Mouse (Mus musculus) midbrain, embryonic 14.5 days (tissue): ENCODE measurements around the gene Gm20388. TPM values are rescaled to one million over a fixed set of nuclear protein-coding genes. Genes with fewer than 3 reads are reported as not detected.
A peak's percentile ranks its signal among the peaks of the same experiment; 100 is the strongest.

Experiments used
- ATAC-seq: fragments of 200-750 bp; cut with Nextera tagmentation; 2 replicates; pipeline ENCODE4 v1.8.0; 2017; ENCODE audit warnings: moderate number of reproducible peaks, moderate library complexity; ENCODE audit not compliant: low FRiP score, low TSS enrichment
- DNase-seq: peaks from one replicate; pipeline ENCODE4 v3.0.0-alpha.2; 2015
- H3K27ac ChIP-seq: fragments of 300-500 bp; sonication (generic); replicated peaks from 2 replicates; pipeline ENCODE4 v1.5.1; 2014; ENCODE audit warnings: mild to moderate bottlenecking, low read depth, low read length, moderate library complexity
- H3K27me3 ChIP-seq: fragments of 300-500 bp; sonication (generic); 2 replicates; pipeline ENCODE4 v1.6.1; 2014; ENCODE audit warnings: low read length, control low read depth, mixed read lengths; ENCODE audit not compliant: control insufficient read depth, insufficient read depth
- H3K36me3 ChIP-seq: fragments of 300-500 bp; sonication (generic); 2 replicates; pipeline ENCODE4 v1.6.1; 2014; ENCODE audit warnings: low read length, control low read depth; ENCODE audit not compliant: control insufficient read depth, insufficient read depth
- H3K4me1 ChIP-seq: fragments of 300-500 bp; sonication (generic); 2 replicates; pipeline ENCODE4 v1.6.1; 2014; ENCODE audit warnings: mild to moderate bottlenecking, antibody characterized with exemption, low read length, control low read depth; ENCODE audit not compliant: control insufficient read depth, insufficient read depth
- H3K4me2 ChIP-seq: fragments of 300-500 bp; sonication (generic); 2 replicates; pipeline ENCODE4 v1.6.1; 2014; ENCODE audit warnings: mild to moderate bottlenecking, low read length, moderate library complexity
- H3K4me3 ChIP-seq: fragments of 300-500 bp; sonication (generic); replicated peaks from 2 replicates; pipeline ENCODE4 v1.5.1; 2014; ENCODE audit warnings: low read depth, low read length
- H3K9ac ChIP-seq: fragments of 300-500 bp; sonication (generic); replicated peaks from 2 replicates; pipeline ENCODE4 v1.6.1; 2014; ENCODE audit warnings: mild to moderate bottlenecking, low read length, moderate library complexity
- H3K9me3 ChIP-seq: fragments of 300-500 bp; sonication (generic); 2 replicates; pipeline ENCODE4 v1.6.1; 2016; ENCODE audit warnings: low read length, control low read depth, mixed read lengths; ENCODE audit not compliant: control insufficient read depth
- WGBS: fragments of 180-500 bp; shearing (Covaris S2); extraction: QIAGEN DNeasy Blood & Tissue Kit; methylation state at CpG from one replicate; pipeline ENCODE4 v1.1.7; 2014; 5-methylcytosine and 5-hydroxymethylcytosine counted together
- polyA plus RNA-seq: library from polyadenylated mRNA; unstranded; fragments of >200 nt; fragmentation: Nextera tagmentation; extraction: Ambion mirVana; gene quantifications from 2 replicates; pipeline ENCODE4 v1.2.1, GENCODE M21; 2014

The Gm20388 gene
- polyA plus RNA-seq, 1 experiment from 2014 or later = 4.1 TPM

DNA sequence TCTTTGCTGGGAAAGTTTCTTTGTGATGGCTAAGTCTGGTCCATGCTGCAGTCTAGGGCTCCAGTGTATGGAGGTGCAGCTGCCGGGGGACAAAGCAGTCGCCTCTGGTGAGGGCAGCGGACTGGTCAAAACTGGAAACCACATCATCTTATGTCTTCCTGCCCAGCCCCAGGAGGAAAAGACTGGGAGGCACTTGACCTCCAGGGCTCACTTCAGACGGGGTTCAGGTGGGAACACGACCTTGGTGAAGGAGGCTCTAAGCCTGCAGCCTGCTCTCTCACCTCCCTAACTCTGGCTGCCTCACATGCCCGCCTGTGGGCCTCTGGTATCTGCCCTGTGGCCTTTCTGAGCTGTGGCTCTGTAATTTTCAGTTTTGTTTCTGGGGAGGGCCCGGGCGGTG, 623.4 kb downstream of the Gm20388 start:
- ATAC-seq (no peak), DNase-seq (no peak)
- Histone ChIP-seq H3K36me3 (no peaks in the 10 kb centered on the region), H3K9me3 (no peaks in the 10 kb centered on the region), H3K4me2 (peak overlapping the region; percentile 12), H3K4me3 (no peak overlapping the region), H3K27ac (peak overlapping the region; percentile 46), H3K27me3 (no peaks in the 10 kb centered on the region), H3K4me1 (peaks cover 77% of the 10 kb centered on the region), H3K9ac (peak overlapping the region; percentile 34; the same call in 1 of the 2 replicates)
- 29% methylated on average over 8 of the region's 8 CpGs for WGBS

DNA sequence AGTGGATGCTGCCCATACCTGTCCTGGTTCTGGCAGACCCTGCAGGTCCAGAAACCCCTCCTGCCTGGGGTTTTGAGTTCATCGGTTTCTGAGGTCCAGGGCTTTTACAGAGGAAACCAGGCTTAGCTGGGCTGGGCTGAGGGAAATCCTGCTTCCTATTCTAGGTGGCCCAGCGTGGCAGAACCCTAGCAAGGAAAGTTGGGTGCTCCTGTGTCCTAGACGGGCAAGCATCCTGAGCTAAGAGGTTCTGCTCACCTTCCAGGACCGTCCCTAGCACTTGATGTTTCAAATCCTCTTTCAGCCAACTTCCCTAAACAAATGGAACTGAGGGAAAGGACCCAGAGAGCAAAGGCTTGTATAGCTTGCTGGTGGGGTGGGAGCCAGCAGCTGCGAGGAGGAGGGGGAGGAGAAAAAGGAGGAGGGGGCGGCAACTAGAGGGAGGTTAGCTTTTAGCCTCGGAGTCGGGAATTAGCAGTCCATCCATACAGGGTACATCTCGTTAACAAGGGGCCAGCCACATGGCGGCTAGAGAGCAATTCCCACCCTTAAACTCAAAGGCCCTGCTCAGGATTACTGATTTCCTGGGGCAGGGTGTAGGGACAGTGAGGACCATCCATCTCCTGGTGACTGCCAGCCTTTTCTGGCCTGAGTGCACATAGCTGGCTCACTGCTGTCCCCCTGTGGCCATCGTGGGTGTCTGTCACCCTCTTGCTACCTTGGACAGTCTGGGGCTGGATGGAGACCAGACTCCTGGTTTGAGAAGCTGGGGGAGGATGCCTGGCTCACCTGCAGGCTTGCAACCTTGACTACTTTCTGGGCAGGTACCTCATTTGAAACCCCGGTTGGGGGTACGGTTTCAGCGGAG, 624.1 kb downstream of the Gm20388 start:
- Histone ChIP-seq H3K4me2 (peak overlapping the region; percentile 97), H3K9ac (peak overlapping the region; percentile 80; the same call in 1 of the 2 replicates), H3K27ac (peak overlapping the region; percentile 46), H3K4me3 (peak overlapping the region; percentile 56; the same call in 1 of the 2 replicates), H3K27me3 (no peaks in the 10 kb centered on the region), H3K36me3 (no peaks in the 10 kb centered on the region), H3K4me1 (peaks cover 81% of the 10 kb centered on the region), H3K9me3 (no peaks in the 10 kb centered on the region)
- peak; percentile 42; the same call in 1 of the 2 replicates for ATAC-seq
- peak; percentile 91 for DNase-seq
- WGBS = 5% methylated on average over 14 of the region's 14 CpGs

DNA sequence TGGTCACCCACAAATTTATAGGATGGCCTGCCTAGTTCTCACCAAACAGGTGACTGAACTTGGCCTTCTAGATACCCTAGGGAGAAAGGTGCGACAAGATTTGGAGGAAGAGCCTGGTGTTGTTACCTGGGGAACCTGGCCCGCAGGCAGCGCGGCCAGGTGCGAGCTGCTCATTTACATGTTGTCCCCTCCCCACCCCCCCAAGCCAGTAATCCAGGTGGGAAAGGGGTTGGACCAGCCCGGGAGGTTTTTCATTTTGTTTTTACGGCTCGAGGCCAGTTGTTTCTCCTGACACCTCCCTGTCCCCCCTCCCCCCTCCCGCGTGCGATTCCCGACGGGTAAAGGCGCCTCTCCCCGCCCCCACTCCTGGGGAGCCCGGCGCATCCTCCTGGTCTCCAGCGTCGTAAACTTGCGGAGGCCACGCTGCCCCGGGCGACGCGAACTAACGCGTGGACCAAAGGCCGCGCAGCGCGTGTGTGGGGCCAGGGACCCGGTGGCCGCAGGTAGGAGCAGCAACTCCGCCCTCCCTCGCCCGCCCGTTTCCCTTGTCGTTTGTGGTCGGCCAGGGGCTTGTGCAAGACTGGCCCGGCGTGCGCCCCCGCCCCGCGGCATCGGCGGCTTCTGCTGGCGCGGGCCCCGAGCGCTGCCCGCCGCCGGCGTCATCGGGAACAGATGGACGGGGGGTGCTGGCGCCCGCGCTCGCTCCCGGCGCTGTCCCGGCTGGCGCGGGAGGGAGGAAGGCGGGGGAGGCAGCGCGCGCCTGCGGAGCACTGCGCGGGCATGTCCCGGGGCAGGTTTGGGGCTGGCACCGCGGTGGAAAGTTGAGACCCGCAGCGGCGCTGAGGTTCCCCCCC, 625.0 kb downstream of the Gm20388 start:
- peak overlapping the region; percentile 80 for H3K9ac ChIP-seq
- peak; percentile 84 for DNase-seq
- peak overlapping the region; percentile 97 for H3K4me2 ChIP-seq
- WGBS = under 1% methylated on average over 74 of the region's 79 CpGs
- ATAC-seq = no peak
- H3K9me3 ChIP-seq = no peaks in the 10 kb centered on the region
- H3K27ac ChIP-seq = peak overlapping the region; percentile 99
- peaks cover 91% of the 10 kb centered on the region for H3K4me1 ChIP-seq
- H3K4me3 ChIP-seq = peak overlapping the region; percentile 56
- no peaks in the 10 kb centered on the region for H3K27me3 ChIP-seq
- no peaks in the 10 kb centered on the region for H3K36me3 ChIP-seq

DNA sequence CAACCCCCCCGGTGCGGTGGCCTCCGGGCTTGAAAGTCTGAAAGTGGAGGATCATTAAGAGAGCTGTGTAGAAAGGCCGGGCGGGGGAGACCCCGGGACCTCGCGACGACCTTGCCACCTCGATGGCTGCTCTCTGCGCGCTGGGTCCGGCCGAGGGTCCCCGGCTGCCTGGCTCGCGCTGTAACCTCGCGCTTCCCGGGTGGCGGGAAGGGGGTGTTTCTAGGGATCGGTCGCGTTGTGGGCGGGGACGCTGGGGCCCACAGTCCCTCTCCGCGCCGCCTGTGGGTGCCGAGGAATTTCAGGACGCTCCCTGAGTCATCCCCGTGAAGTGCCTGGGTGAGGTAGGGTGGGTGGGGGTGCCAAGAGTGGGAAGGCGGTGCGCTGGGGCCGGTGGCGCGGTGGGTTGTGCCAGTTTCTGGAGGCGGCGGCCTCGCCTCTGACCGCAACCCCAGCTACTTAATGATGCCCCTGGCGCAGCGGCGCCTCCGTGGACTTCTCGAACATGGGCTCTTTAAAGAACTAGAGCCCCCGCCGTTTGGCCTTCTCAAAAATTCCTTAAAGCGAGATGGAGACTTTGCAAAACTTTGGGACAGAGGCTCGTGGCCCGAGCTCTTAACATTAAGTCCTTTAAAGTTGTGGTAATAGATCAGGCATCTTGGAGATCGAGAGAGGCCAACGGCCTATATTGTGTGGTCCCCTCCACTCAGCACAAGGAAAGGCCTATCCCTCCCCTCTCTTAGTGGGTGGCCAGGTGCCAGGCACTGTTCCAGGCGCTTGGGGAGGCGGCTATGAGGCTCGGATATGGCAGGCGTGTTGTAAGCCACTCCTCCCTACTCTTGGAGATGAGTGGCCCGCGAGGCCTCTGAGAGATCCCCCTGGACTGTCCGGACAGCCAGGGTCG, 625.9 kb downstream of the Gm20388 start:
- peak; percentile 11; the same call in 1 of the 2 replicates for ATAC-seq
- WGBS = under 1% methylated on average over 58 of the region's 61 CpGs
- peak overlapping the region; percentile 56 for H3K4me3 ChIP-seq

DNA sequence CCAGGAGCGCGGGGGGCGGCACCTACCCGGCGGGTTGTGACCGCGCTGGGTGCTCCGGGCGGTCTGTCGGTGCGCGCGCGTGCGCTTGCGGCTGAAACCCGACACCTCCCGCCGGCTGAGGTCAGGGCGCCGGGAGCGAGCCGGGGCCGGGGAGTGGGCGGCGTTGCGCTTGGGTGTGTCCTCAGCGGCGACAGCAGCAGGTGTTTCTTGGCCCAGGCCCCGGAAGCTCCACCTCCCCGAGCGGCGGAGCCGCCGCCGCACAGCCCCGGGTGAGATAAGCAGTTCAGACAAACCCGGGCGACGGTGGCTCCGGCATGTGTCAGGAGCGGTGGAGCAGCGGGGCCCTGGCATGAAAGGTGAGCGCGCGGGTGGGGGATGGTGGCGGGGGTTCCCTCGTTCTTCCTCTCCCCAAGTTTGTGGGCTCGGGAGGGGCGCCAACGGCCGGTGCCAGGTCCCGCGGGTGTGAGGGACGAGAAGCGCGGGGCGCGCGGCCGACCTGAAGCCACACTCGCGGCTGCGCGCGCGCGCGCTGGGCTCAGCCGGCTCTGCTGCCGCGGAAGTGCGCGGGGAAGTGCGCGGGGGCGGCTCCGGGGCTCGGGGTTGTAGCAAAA, 626.7 kb downstream of the Gm20388 start:
- no peaks in the 10 kb centered on the region for H3K9me3 ChIP-seq
- DNase-seq (peak; percentile 90), ATAC-seq (peak; percentile 7; the same call in 1 of the 2 replicates)
- WGBS = under 1% methylated on average over 50 of the region's 79 CpGs
- no peaks in the 10 kb centered on the region for H3K36me3 ChIP-seq
- peak overlapping the region; percentile 97 for H3K4me2 ChIP-seq
- H3K27me3 ChIP-seq = no peaks in the 10 kb centered on the region
- peaks cover 83% of the 10 kb centered on the region for H3K4me1 ChIP-seq
- peak overlapping the region; percentile 80 for H3K9ac ChIP-seq
- peak overlapping the region; percentile 56 for H3K4me3 ChIP-seq
- peak overlapping the region; percentile 99 for H3K27ac ChIP-seq

More for the DNA sequence above, 625.9 kb downstream of the Gm20388 start:
- Histone ChIP-seq H3K4me2 (peak overlapping the region; percentile 97), H3K9ac (peak overlapping the region; percentile 80), H3K4me1 (peaks cover 88% of the 10 kb centered on the region), H3K27ac (peak overlapping the region; percentile 99), H3K9me3 (no peaks in the 10 kb centered on the region), H3K27me3 (no peaks in the 10 kb centered on the region), H3K36me3 (no peaks in the 10 kb centered on the region)
- DNase-seq = peak; percentile 62

DNA sequence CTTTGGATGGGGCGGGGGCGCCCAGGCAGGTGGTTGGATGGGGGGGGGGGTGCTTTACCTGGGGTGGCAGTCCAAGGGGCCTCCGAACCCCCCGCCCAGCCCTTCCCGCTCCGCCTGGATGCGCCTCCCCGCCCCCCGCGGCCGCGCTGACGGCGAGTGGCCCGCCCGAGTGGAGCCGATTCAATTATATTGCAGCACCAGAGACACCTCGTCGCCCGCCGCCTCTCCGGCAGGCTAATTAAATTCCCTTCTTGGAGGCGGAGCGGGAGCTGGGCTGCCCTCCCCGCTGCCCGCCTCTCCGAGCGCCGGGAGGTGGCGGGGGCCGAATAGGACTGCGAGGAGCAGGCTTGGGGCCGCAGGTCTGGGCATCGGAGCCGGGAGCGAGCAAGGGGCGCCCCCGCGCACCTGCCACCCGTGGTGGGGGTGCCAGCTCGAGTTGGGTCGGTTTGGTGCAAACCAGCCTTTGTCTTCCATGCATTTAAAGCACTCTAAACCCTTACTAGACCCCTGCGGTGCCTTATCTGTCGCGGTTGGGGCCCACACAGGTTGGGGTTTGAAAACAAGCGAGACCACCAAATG, 627.3 kb downstream of the Gm20388 start:
- ATAC-seq (peak; percentile 56), DNase-seq (peak; percentile 92)
- Histone ChIP-seq H3K4me1 (peaks cover 83% of the 10 kb centered on the region), H3K4me2 (peak overlapping the region; percentile 97), H3K9ac (peak overlapping the region; percentile 80), H3K9me3 (no peaks in the 10 kb centered on the region), H3K36me3 (no peaks in the 10 kb centered on the region), H3K4me3 (peak overlapping the region; percentile 56), H3K27me3 (no peaks in the 10 kb centered on the region), H3K27ac (peak overlapping the region; percentile 99)
- under 1% methylated on average over 38 of the region's 46 CpGs for WGBS

DNA sequence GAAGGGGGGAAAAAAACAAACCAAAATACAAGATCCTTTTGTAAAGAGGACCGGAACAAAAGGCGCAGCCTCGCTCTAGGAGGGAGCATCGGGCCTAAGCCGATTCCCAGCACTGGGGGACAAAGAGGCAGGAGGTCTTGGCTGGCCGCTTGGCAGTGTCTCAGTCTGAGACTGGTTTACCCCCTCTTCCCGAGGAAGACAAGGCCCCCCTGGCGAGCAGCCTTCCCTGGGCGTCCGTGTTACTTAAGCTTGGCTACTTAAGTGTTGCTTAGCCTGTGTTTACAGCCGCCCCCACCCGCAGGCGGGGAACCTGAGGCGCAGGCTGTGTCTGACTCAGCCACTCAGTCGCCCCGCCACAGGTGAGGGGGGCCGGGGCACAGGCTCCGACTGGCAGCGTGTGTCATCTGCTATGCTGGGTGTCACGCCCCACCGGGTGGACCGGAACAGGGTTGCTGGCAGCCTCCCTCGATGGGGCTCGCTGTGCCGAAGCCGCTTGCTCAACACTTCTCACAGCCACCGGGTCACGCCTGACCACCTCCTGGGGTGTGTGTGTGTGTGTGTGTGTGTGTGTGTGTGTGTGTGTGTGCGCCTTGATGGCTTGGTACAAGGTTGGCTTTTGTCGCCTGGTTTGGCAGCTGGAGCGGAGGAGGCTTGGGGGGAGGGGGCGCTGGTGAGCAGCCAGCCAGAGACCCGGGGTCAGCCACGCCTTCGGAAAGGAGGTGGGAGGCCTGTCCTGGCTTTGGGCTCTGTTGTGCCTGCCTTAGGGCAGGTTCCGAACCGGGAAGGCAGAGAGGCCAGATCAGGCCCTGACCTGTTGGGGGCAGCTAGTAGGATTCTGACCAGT, 628.0 kb downstream of the Gm20388 start:
- H3K36me3 ChIP-seq = no peaks in the 10 kb centered on the region
- H3K4me2 ChIP-seq = peak overlapping the region; percentile 97
- H3K27me3 ChIP-seq = no peaks in the 10 kb centered on the region
- no peaks in the 10 kb centered on the region for H3K9me3 ChIP-seq
- peak overlapping the region; percentile 80 for H3K9ac ChIP-seq
- ATAC-seq (peak; percentile 49), DNase-seq (peak; percentile 83)
- H3K4me3 ChIP-seq = peak overlapping the region; percentile 56
- H3K27ac ChIP-seq = peak overlapping the region; percentile 99
- peaks cover 83% of the 10 kb centered on the region for H3K4me1 ChIP-seq
- under 1% methylated on average over 37 of the region's 37 CpGs for WGBS
